Mouse (Mus musculus) bone marrow macrophage, adult 2 months (primary cell): ENCODE results near the gene Msl1. TPM values are rescaled to one million over a fixed set of nuclear protein-coding genes. Genes with fewer than 3 reads are reported as not detected.
"Not testable (repeated sequence)": the region's sequence is repeated elsewhere in the genome, so short reads cannot be mapped to it uniquely, and the experiment has no call there.

Experiments used
- H3K27ac ChIP-seq: 2 replicates; pipeline ENCODE4 v1.5.1; 2012; ENCODE audit warnings: low read depth, low read length; ENCODE audit not compliant: insufficient read depth
- H3K4me1 ChIP-seq: 2 replicates; pipeline ENCODE4 v1.6.1; 2012; ENCODE audit warnings: low read length; ENCODE audit not compliant: control insufficient read depth, insufficient read depth
- H3K4me3 ChIP-seq: 2 replicates; pipeline ENCODE4 v1.5.1; 2012; ENCODE audit warnings: mild to moderate bottlenecking, low read length, moderate library complexity; ENCODE audit not compliant: insufficient read depth
- CTCF ChIP-seq: IDR thresholded peaks from 2 replicates; pipeline ENCODE4 v1.5.1; 2012; ENCODE audit warnings: low read depth, mild to moderate bottlenecking, low read length, moderate library complexity
- POLR2A ChIP-seq: IDR thresholded peaks from 2 replicates; pipeline ENCODE4 v1.6.1; 2012; ENCODE audit warnings: mild to moderate bottlenecking, low read depth, low read length, borderline replicate concordance
- polyA plus RNA-seq: library from polyadenylated mRNA; stranded (reverse); fragments of >200 nt; gene quantifications from 2 replicates; pipeline ENCODE4 v1.2.4, GENCODE M21; 2012; ENCODE audit not compliant: missing spikeins, insufficient read depth, insufficient read length

Msl1 gene
- polyA plus RNA-seq, 1 experiment = 79.3 TPM

DNA sequence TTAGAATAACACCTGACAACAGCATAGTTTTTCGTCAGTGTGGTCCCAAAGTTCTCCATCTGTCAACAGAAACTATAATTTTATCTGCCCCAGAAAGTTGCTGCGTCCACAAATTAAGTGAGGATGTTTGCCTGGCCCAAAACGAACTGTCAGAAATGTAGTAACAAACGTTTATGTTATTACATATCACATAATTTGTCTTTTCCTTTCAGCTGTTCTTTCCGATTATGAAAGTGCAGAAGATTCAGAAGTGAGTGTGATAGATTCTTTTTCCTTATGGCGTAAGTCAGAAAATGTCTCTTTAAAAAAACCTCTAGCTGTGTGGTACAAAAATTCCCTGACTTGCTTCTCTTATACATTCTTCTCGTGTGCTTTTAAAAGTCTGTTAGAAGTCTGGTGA lies 15.4 kb downstream of the Msl1 start:
- Histone ChIP-seq H3K27ac (no peak overlapping the region), H3K4me1 (peaks cover 33% of the 10 kb centered on the region), H3K4me3 (peak overlapping the region; percentile 81)
- TF ChIP-seq CTCF (no peak), POLR2A (no peak)

DNA sequence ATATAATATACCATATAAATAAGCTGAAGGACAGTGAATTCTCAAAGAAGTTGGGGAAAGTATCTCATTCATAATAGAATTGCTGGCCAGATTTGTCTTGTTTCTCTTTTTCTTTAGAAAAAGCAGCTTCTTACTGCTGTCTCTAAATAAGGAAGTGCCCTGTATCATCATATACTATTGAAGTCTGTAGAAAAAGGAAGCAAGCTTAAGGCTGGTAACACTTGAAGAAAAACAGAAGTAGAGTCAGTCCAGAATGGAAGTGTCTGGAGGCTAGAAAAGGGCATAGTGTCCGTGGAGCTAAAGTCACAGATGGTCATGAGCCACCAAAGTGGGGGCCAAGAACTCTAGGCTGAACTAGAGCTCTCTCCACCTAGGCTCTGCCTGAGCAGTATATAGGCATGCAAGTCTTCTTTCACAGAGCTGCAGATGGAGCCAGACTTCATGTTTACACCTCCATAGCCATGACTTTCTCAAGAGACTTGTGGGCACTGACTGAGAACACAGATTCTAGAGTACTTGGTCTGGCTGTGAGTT lies 21.5 kb downstream of the Msl1 start:
- Histone ChIP-seq H3K4me3 (no peak overlapping the region), H3K27ac (peak overlapping the region; percentile 82), H3K4me1 (peaks cover 36% of the 10 kb centered on the region)
- TF ChIP-seq CTCF = no peak
- TF ChIP-seq POLR2A = no peak

DNA sequence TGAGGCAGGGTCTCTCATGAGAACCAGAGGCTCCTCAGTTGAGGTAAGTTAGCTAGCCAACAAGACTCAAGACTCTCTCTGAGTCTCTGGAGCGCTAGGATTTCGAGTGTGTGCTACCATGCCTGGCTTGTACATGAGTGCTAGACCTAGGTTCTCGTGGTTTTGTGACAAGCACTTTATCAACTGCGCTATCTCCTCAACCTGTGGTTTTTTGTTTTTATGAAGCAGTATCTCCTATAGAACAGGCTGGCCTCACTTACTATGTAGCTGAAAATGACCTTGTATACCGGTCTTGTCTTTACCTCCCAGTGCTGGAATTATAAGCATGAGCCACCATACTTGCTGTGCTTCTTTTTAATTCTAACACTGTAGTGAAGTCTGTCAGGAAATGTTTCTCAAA lies 25.7 kb downstream of the Msl1 start:
- Histone ChIP-seq H3K4me3 (no peak overlapping the region), H3K4me1 (peaks cover 9% of the 10 kb centered on the region), H3K27ac (no peak overlapping the region)
- TF ChIP-seq CTCF = no peak
- no peak for TF ChIP-seq POLR2A

DNA sequence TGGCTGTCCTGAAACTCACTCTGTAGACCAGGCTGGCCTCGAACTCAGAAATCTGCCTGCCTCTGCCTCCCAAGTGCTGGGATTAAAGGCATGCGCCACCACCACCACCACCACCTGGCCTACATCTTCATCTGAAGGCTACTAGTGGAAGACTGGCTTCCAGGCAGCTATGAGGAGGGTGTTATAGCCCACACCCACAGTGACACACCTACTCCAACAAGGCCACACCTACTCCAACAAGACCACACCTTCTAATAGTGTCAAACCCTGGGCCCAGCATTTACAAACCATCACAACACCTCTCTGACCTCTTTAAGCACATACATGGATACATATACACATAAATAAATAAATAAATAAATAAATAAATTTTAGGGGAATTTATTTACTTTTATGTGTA lies 30.8 kb downstream of the Msl1 start:
- not testable (repeated sequence) for H3K27ac ChIP-seq, H3K4me1 ChIP-seq, H3K4me3 ChIP-seq

DNA sequence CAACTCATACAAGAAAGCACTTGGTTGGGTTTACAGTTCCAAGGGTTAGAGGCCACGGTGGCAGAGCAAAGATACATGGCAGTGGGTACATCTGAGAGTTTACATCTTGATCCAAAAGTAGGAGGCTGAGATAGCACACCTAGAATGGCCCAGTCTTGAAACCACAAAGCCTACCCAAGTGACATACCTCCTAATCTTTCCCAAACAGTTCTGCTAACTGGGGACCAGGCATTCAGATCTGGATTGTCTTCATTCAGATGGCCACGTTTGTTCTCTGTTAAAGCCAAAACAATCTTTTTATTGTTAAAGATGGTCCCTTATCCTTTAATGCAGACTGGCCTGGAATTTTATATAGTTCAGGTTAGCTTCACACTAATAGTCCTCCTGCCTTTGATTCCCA lies 32.6 kb downstream of the Msl1 start:
- Histone ChIP-seq H3K27ac (no peak overlapping the region), H3K4me3 (no peak overlapping the region), H3K4me1 (no peaks in the 10 kb centered on the region)
- TF ChIP-seq POLR2A (no peak), CTCF (no peak)

DNA sequence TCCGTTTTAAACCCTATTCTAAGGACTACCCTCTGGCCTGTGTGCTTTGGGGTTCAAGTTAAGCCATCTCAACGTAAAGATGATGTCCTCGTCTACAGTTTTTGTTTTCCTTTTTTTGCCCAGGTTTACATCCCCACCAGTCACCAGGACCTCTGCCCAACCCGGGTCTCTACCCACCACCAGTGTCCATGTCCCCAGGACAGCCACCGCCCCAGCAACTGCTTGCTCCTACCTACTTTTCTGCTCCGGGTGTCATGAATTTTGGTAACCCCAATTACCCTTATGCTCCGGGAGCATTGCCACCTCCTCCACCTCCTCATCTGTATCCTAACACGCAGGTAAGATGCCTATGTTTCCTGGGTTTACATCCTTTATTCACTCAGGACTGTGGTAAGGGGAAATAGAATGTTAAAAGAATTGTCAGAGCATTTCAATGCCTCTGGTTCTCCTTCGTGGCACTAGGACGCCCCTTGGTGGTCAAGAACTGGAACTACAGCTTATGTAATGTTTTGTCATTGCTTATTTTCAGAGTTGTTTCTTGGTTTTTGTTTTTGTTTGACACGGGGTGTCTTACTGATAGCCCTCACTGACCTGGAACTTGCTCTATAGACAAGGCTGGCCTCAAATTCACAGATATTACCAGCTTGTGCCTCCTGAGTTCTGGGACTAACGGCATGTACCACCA lies 33.9 kb downstream of the Msl1 start:
- Histone ChIP-seq H3K4me3 (no peak overlapping the region), H3K27ac (no peak overlapping the region)

DNA sequence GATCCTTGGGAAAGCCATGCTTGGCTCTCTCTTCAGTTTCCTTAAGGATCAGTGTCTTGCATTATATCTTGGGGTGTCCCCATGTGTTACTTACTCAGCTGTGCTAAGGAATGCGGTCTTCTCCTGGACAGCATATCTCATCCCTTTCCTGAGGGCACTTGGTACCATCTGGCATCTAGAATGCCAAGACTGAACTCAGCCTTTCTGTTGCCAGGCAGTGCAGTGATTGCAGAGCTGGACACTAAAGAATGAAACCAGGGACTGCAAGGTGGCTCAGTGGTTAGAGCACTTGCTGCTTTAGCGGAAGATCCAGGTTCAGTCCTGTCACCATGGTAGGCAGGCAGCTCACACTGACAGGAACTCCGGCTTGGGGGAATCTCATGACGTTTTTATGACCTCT lies 34.6 kb downstream of the Msl1 start:
- TF ChIP-seq POLR2A = no peak
- TF ChIP-seq CTCF = no peak
- Histone ChIP-seq H3K27ac (no peak overlapping the region), H3K4me1 (no peaks in the 10 kb centered on the region), H3K4me3 (no peak overlapping the region)

More for the DNA sequence above, 33.9 kb downstream of the Msl1 start:
- no peaks in the 10 kb centered on the region for H3K4me1 ChIP-seq
- TF ChIP-seq POLR2A = no peak
- TF ChIP-seq CTCF = no peak

DNA sequence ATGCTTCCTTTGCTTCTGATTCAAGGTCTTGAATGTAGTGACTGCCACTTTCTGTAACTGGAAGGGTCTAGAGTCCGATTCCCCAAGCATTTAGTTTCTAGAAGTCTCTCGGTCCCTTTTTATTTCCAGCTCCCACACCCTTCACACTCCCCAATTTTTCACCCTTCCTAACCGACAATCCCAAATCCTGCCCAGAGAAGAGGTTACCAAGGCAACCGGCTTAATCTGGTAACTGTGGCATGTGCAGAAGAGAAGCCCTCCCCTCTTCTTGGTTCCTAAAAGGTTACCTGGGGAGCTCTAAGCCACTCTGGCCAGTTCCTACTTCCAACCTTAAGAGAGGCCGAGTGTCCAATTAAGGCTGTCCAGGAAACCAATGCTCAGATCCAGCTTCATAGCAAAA lies 40.0 kb downstream of the Msl1 start:
- Histone ChIP-seq H3K4me1 (no peaks in the 10 kb centered on the region), H3K4me3 (no peak overlapping the region), H3K27ac (no peak overlapping the region)
- TF ChIP-seq CTCF (no peak), POLR2A (no peak)

DNA sequence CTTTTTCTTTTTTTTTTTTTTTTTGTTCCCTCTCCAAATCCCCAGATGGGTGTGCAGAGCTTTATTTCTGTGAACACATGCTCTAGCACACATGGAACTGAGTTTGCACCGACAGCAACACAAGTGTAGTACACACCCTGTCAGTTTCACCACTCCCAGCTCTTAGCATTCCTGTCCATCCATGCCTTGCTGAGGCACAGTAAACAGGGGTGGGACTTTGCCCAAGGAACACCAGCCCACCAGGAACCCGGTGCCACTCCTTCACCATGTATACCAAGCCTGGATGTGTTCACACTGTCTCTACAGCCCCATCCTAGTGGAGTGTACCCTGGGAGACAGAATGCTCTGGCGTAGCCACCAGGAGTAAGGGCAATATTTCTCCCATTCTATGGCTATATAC lies 40.4 kb downstream of the Msl1 start:
- no peaks in the 10 kb centered on the region for H3K4me1 ChIP-seq

DNA sequence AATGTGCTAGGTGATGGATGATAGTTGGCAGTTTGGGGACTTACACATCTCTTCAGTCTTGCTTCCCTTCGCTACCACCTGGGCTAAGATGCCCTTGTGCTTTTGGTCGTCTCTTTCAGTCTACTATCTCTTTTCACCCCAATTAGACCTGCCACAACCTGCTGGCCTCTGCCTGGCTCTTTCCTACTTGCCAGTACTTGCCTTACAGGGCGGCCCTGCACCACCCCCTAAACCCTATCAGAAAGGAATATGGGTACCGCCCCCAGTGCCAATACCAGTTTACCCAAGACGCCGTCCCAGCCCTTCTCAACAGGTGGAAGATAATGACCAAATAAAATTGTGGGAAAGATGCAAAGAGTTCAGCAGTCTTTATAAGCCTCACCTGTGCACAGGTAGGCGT lies 40.8 kb downstream of the Msl1 start:
- Histone ChIP-seq H3K27ac (no peak overlapping the region), H3K4me1 (no peaks in the 10 kb centered on the region), H3K4me3 (no peak overlapping the region)
- TF ChIP-seq CTCF (no peak), POLR2A (no peak)

More for the DNA sequence above, 40.4 kb downstream of the Msl1 start:
- TF ChIP-seq POLR2A (no peak), CTCF (no peak)
- Histone ChIP-seq H3K4me3 (no peak overlapping the region), H3K27ac (no peak overlapping the region)
